Mouse (Mus musculus) spleen, postnatal 14 days (tissue): Measurements from ENCODE around the gene Dclre1c.

Source experiments
- DNase-seq, 2 experiments: peaks; one replicate each; pipeline ENCODE4 v3.0.0; 2021 to 2022; ENCODE audit warnings: low spot score in 2 of 2

Dclre1c gene

GRCm38 (mm10) chr2:3474861-3475283, 50.9 kb downstream of the Dclre1c start, which contains the start of gene Suv39h2:
TSS of gene Suv39h2 (minus strand) at chr2:3475031.
- peak; percentile 97 for DNase-seq

GRCm38 (mm10) chr2:3475746-3476251, 51.9 kb downstream of the Dclre1c start:
- DNase-seq = no peak

- DNase-seq = no peak
Observed at GRCm38 (mm10) chr2:3480239-3480638, 56.3 kb downstream of the Dclre1c start.

GRCm38 (mm10) chr2:3489816-3490215, 65.9 kb downstream of the Dclre1c start:
- no peak for DNase-seq

- DNase-seq = no peak
Observed at GRCm38 (mm10) chr2:3493833-3494409, 70.0 kb downstream of the Dclre1c start.

- no peak for DNase-seq
Observed at GRCm38 (mm10) chr2:3499543-3499942, 75.6 kb downstream of the Dclre1c start.

- DNase-seq = no peak
Observed at GRCm38 (mm10) chr2:3500886-3501285, 77.0 kb downstream of the Dclre1c start.

GRCm38 (mm10) chr2:3512076-3512475, 88.1 kb downstream of the Dclre1c start:
- peak in 1 of 2 experiments; percentile 37 for DNase-seq

GRCm38 (mm10) chr2:3512552-3513454, 88.9 kb downstream of the Dclre1c start, which contains the start of the genes Gm45902, Hspa14 and Cdnf:
TSS of gene Gm45902 (minus strand) at chr2:3512790.
TSS of gene Hspa14 (minus strand) at chr2:3512814.
TSS of gene Cdnf (plus strand) at chr2:3513030.
- DNase-seq = peak; percentile 88 to 92
